Mouse (Mus musculus): ENCODE data around the gene Mafg. TPM values are rescaled to one million over a fixed set of nuclear protein-coding genes. Genes with fewer than 3 reads are reported as not detected.

Mafg gene
- polyA plus RNA-seq, 1 experiment from 2014 or later, result 28.6 TPM

DNA sequence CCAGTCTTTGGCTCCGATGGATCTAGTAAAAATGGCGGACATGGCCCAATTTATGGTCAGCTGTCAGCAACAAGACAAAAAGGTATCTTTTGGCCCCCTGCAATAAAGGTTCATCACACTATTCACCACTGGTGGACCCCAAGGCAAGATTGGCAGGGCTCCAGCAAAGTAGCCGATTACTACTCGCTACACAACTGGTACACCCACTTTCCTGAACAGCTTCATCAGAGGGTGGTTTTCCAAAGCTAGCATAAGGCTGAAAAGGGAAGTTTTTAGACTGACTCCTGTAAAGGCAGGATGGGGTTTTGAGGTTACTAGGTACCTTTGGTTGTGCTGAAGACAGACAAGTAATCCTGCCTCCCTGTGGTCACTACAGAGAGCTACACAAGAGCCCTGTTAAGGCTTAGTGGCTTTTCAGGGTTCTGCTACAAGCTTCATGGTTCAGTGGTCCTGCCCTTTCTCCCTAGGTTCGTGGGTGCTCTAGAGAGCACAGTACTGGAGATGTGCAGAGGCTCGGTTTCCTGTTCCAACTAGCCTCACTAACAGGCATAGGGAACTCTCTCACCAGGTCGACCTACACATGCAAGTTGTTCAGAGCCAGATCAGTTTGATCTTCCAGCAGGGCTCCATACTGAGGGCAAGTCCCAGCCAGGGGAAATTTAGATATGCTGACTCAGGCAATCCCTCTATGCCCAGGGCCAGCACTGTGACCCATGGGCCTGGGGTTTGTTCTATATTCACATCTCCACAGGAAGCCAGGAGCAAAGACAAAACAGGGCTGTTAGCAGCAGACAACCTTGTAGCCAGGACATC, 56.0 kb downstream of the Mafg start:
- Histone ChIP-seq H3K27ac (ENCODE audit: low read depth) (no peak overlapping the region), H3K4me3 (ENCODE audit: low read depth, low read length) (peak overlapping the region; percentile 4; the same call in 1 of the 2 replicates), H3K9ac (no peak overlapping the region), H3K4me2 (no peak overlapping the region), H3K27me3 (ENCODE audit: insufficient read depth, low read length) (no peaks in the 10 kb centered on the region), H3K9me3 (ENCODE audit: low read depth, low read length) (no peaks in the 10 kb centered on the region), H3K36me3 (ENCODE audit: insufficient read depth) (peaks cover 37% of the 10 kb centered on the region), H3K4me1 (ENCODE audit: insufficient read depth) (peaks cover 13% of the 10 kb centered on the region)
- DNase-seq (peak; percentile 49), ATAC-seq (ENCODE audit: insufficient read depth) (no peak)
- 80% methylated on average over 7 of the region's 7 CpGs for WGBS
- TF ChIP-seq CTCF (IDR thresholded peaks at IDR 0.05; ENCODE audit: low read depth), result peak; percentile 56

GRCm38 (mm10) chr11:120576365-120576981, 56.9 kb downstream of the Mafg start:
- no peak for TF ChIP-seq CTCF (IDR thresholded peaks at IDR 0.05; ENCODE audit: low read depth)
- ATAC-seq (ENCODE audit: insufficient read depth) (no peak), DNase-seq (no peak)
- H3K4me2 ChIP-seq, result no peak overlapping the region
- H3K27me3 ChIP-seq (ENCODE audit: insufficient read depth, low read length), result no peaks in the 10 kb centered on the region
- no peak overlapping the region for H3K4me3 ChIP-seq (ENCODE audit: low read depth, low read length)
- peaks cover 8% of the 10 kb centered on the region; the same call in 1 of the 2 replicates for H3K4me1 ChIP-seq (ENCODE audit: insufficient read depth)
- no peak overlapping the region for H3K27ac ChIP-seq (ENCODE audit: low read depth)
- 77% methylated on average over 3 of the region's 3 CpGs for WGBS
- peaks cover 37% of the 10 kb centered on the region for H3K36me3 ChIP-seq (ENCODE audit: insufficient read depth)
- H3K9me3 ChIP-seq (ENCODE audit: low read depth, low read length), result no peaks in the 10 kb centered on the region
- H3K9ac ChIP-seq, result no peak overlapping the region

DNA sequence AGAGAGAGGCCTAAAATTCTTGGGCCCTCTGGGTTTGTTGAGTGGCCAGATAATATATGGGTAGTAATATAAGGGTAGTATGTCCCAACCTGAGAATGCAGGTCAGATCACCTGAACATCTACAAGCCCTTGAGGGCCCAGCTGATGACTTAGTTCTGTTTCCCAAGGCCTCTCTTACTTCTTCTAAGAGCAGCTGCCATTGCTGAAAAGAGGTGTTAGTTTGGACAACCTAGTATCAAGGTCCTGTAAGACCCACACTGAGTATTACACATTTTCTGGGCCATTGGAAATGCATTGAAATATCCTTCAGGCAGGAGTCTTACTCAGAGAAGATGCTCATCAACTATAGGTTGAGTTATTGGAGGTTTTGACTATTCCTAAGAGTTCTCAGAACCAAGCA, 57.5 kb downstream of the Mafg start:
- Histone ChIP-seq H3K27me3 (ENCODE audit: insufficient read depth, low read length) (no peaks in the 10 kb centered on the region), H3K9ac (no peak overlapping the region), H3K36me3 (ENCODE audit: insufficient read depth) (peaks cover 43% of the 10 kb centered on the region), H3K9me3 (ENCODE audit: low read depth, low read length) (no peaks in the 10 kb centered on the region), H3K4me3 (ENCODE audit: low read depth, low read length) (no peak overlapping the region), H3K4me2 (no peak overlapping the region), H3K4me1 (ENCODE audit: insufficient read depth) (peaks cover 13% of the 10 kb centered on the region; the same call in 1 of the 2 replicates), H3K27ac (ENCODE audit: low read depth) (no peak overlapping the region)
- ATAC-seq (ENCODE audit: insufficient read depth) (no peak), DNase-seq (no peak)
- no peak for TF ChIP-seq CTCF (IDR thresholded peaks at IDR 0.05; ENCODE audit: low read depth)

Small RNA genes within 50 kb of the gene (microRNA-seq; reads per million reads assigned to microRNA genes)
- gene Mir6936 (ENCODE audit: borderline number of aligned reads), result 1.2 reads per million

Other genes with a start within 250 kb of the Mafg start
- gene Nploc4, start 195.9 kb downstream of the Mafg start, polyA plus RNA-seq (2014; fragmentation: Nextera tagmentation; extraction: Ambion mirVana), result 42.1 and 51.4 TPM in 2 replicates
- not detected in 2 replicates for gene Tspan10, start 191.0 kb downstream of the Mafg start, polyA plus RNA-seq (2014; fragmentation: Nextera tagmentation; extraction: Ambion mirVana)
- 0.18 TPM in 1 of 2 replicates, not detected in the other for gene Pde6g, start 180.1 kb downstream of the Mafg start, polyA plus RNA-seq (2014; fragmentation: Nextera tagmentation; extraction: Ambion mirVana)
- gene Oxld1, start 175.5 kb downstream of the Mafg start, polyA plus RNA-seq (2014; fragmentation: Nextera tagmentation; extraction: Ambion mirVana), result 10.9 and 11.2 TPM in 2 replicates
- 32.2 and 34.6 TPM in 2 replicates for gene Ccdc137, start 175.5 kb downstream of the Mafg start, polyA plus RNA-seq (2014; fragmentation: Nextera tagmentation; extraction: Ambion mirVana)
- gene Arl16, start 166.0 kb downstream of the Mafg start, polyA plus RNA-seq (2014; fragmentation: Nextera tagmentation; extraction: Ambion mirVana), result 42.9 and 44.4 TPM in 2 replicates
- gene Mrpl12, start 149.0 kb downstream of the Mafg start, polyA plus RNA-seq (2014; fragmentation: Nextera tagmentation; extraction: Ambion mirVana), result 150 and 162 TPM in 2 replicates
- 68.9 and 71.3 TPM in 2 replicates for gene Slc25a10, start 141.8 kb downstream of the Mafg start, polyA plus RNA-seq (2014; fragmentation: Nextera tagmentation; extraction: Ambion mirVana)
- gene Gcgr, start 102.9 kb downstream of the Mafg start, polyA plus RNA-seq (2014; fragmentation: Nextera tagmentation; extraction: Ambion mirVana), result 0.59 and 1.4 TPM in 2 replicates
- 226 and 229 TPM in 2 replicates for gene Mcrip1, start 83.9 kb downstream of the Mafg start, polyA plus RNA-seq (2014; fragmentation: Nextera tagmentation; extraction: Ambion mirVana)
- gene Ppp1r27, start 82.5 kb downstream of the Mafg start, polyA plus RNA-seq (2014; fragmentation: Nextera tagmentation; extraction: Ambion mirVana), result not detected in 2 replicates
- 872 and 897 TPM in 2 replicates for gene P4hb, start 60.3 kb downstream of the Mafg start, polyA plus RNA-seq (2014; fragmentation: Nextera tagmentation; extraction: Ambion mirVana)
- gene Arhgdia, start 52.0 kb downstream of the Mafg start, polyA plus RNA-seq (2014; fragmentation: Nextera tagmentation; extraction: Ambion mirVana), result 717 and 734 TPM in 2 replicates
- 617 and 627 TPM in 2 replicates for gene Alyref, start 35.2 kb downstream of the Mafg start, polyA plus RNA-seq (2014; fragmentation: Nextera tagmentation; extraction: Ambion mirVana)
- gene Anapc11, start 35.2 kb downstream of the Mafg start, polyA plus RNA-seq (2014; fragmentation: Nextera tagmentation; extraction: Ambion mirVana), result 229 and 237 TPM in 2 replicates
- 0.89 and 1.3 TPM in 2 replicates for gene Npb, start 25.1 kb downstream of the Mafg start, polyA plus RNA-seq (2014; fragmentation: Nextera tagmentation; extraction: Ambion mirVana)
- 95.3 and 99.5 TPM in 2 replicates for gene Pcyt2, start 15.7 kb downstream of the Mafg start, polyA plus RNA-seq (2014; fragmentation: Nextera tagmentation; extraction: Ambion mirVana)
- 26.1 and 33.1 TPM in 2 replicates for gene Sirt7, start 8.4 kb downstream of the Mafg start, polyA plus RNA-seq (2014; fragmentation: Nextera tagmentation; extraction: Ambion mirVana)
- gene Pycr1, start 10.2 kb upstream of the Mafg start, polyA plus RNA-seq (2014; fragmentation: Nextera tagmentation; extraction: Ambion mirVana), result 29.0 and 29.8 TPM in 2 replicates
- gene Myadml2, start 14.6 kb upstream of the Mafg start, polyA plus RNA-seq (2014; fragmentation: Nextera tagmentation; extraction: Ambion mirVana), result 1.1 TPM in 1 of 2 replicates, not detected in the other
- gene Notum, start 27.6 kb upstream of the Mafg start, polyA plus RNA-seq (2014; fragmentation: Nextera tagmentation; extraction: Ambion mirVana), result 3.9 and 5.3 TPM in 2 replicates
- gene Aspscr1, start 39.4 kb upstream of the Mafg start, polyA plus RNA-seq (2014; fragmentation: Nextera tagmentation; extraction: Ambion mirVana), result 124 and 130 TPM in 2 replicates
- 168 and 173 TPM in 2 replicates for gene Cenpx, start 80.1 kb upstream of the Mafg start, polyA plus RNA-seq (2014; fragmentation: Nextera tagmentation; extraction: Ambion mirVana)
- 44.1 and 46.1 TPM in 2 replicates for gene Lrrc45, start 80.3 kb upstream of the Mafg start, polyA plus RNA-seq (2014; fragmentation: Nextera tagmentation; extraction: Ambion mirVana)
- gene Rac3, start 87.9 kb upstream of the Mafg start, polyA plus RNA-seq (2014; fragmentation: Nextera tagmentation; extraction: Ambion mirVana), result 10.3 and 10.7 TPM in 2 replicates
- 27.2 and 29.7 TPM in 2 replicates for gene Dcxr, start 93.7 kb upstream of the Mafg start, polyA plus RNA-seq (2014; fragmentation: Nextera tagmentation; extraction: Ambion mirVana)
- gene Cbr2, start 98.5 kb upstream of the Mafg start, polyA plus RNA-seq (2014; fragmentation: Nextera tagmentation; extraction: Ambion mirVana), result 14.7 and 19.6 TPM in 2 replicates
- 5.3 and 7.3 TPM in 2 replicates for gene Hmga1b, start 129.2 kb upstream of the Mafg start, polyA plus RNA-seq (2014; fragmentation: Nextera tagmentation; extraction: Ambion mirVana)
- 33.0 and 34.0 TPM in 2 replicates for gene Rfng, start 150.6 kb upstream of the Mafg start, polyA plus RNA-seq (2014; fragmentation: Nextera tagmentation; extraction: Ambion mirVana)
- 240 and 257 TPM in 2 replicates for gene Gps1, start 150.7 kb upstream of the Mafg start, polyA plus RNA-seq (2014; fragmentation: Nextera tagmentation; extraction: Ambion mirVana)
- gene Dus1l, start 162.8 kb upstream of the Mafg start, polyA plus RNA-seq (2014; fragmentation: Nextera tagmentation; extraction: Ambion mirVana), result 77.2 and 87.4 TPM in 2 replicates
- 83.3 and 95.5 TPM in 2 replicates for gene Fasn, start 190.9 kb upstream of the Mafg start, polyA plus RNA-seq (2014; fragmentation: Nextera tagmentation; extraction: Ambion mirVana)